18 mouse cellular contexts compared by ENCODE assay signal in genomic region chr1:55198719-55199118, GRCm38 (mm10). TPM values are rescaled to one million over a fixed set of nuclear protein-coding genes. Genes with fewer than 3 reads are reported as not detected.
DNase-seq lines count a peak whose midpoint lies in the region; ATAC-seq and TF ChIP-seq lines count a peak whose summit lies in the region.
"Had no signal": no experiment of that assay in that cellular context is flagged by ENCODE, and none has a peak within 500 bp of the region (broad histone marks: within the 10 kb centered on the region; RNA-seq: fewer than 3 reads in every experiment).

No protein-coding gene starts in this region.

- peak overlapping the region; percentile 36; the same call in 1 of the 2 replicates for H3K27ac ChIP-seq in forebrain, embryonic 12.5 days
- no peak overlapping the region for H3K27ac ChIP-seq in forebrain, postnatal 0 days (ENCODE audit: low read depth, low read length)
- H3K27ac ChIP-seq in ES-Bruce4 (ENCODE audit: insufficient read depth, low read length), result 0 out of 2 replicates have a peak overlapping the region, but pooled peaks have one; percentile 39
- H3K27ac ChIP-seq in liver, embryonic 15.5 days (replicated peaks), result no peak overlapping the region
- H3K27ac ChIP-seq: embryonic facial prominence, embryonic 12.5 days; heart, embryonic 15.5 days; hindbrain, embryonic 12.5 days; kidney, postnatal 0 days; neural tube, embryonic 12.5 days had no signal

- H3K9ac ChIP-seq in forebrain, embryonic 12.5 days, result no peak overlapping the region
- H3K9ac ChIP-seq in forebrain, postnatal 0 days, result no peak overlapping the region
- no peak overlapping the region for H3K9ac ChIP-seq in ES-Bruce4 (ENCODE audit: low read depth, poor library complexity, severe bottlenecking)
- H3K9ac ChIP-seq in liver, embryonic 15.5 days, result no peak overlapping the region
- H3K9ac ChIP-seq: embryonic facial prominence, embryonic 12.5 days; heart, embryonic 15.5 days; hindbrain, embryonic 12.5 days; neural tube, embryonic 12.5 days had no signal

- no peak overlapping the region for H3K4me3 ChIP-seq in forebrain, embryonic 12.5 days (replicated peaks)
- no peak overlapping the region for H3K4me3 ChIP-seq in forebrain, postnatal 0 days (ENCODE audit: low read depth, low read length)
- H3K4me3 ChIP-seq in ES-Bruce4 (ENCODE audit: low read depth, low read length), result no peak overlapping the region
- no peak overlapping the region for H3K4me3 ChIP-seq in liver, embryonic 15.5 days (replicated peaks)
- H3K4me3 ChIP-seq: embryonic facial prominence, embryonic 12.5 days; heart, embryonic 15.5 days; hindbrain, embryonic 12.5 days; neural tube, embryonic 12.5 days had no signal

- ATAC-seq in forebrain, embryonic 12.5 days (ENCODE audit: low FRiP score), result peak; percentile 24; the same call in 1 of the 2 replicates
- no peak for ATAC-seq in forebrain, postnatal 0 days
- peak; percentile 85 for ATAC-seq in liver, embryonic 15.5 days (ENCODE audit: insufficient read depth)
- no peak for ATAC-seq in erythroid progenitor cell, adult 5-6 weeks (replicated peaks; ENCODE audit: low FRiP score, poor library complexity, severe bottlenecking)
- ATAC-seq: intestine, embryonic 16.5 days had no signal

- TF ChIP-seq EP300 in ES-Bruce4 (IDR thresholded peaks at IDR 0.05; ENCODE audit: insufficient read depth, low read depth, low read length), result no peak

- H3K4me2 ChIP-seq in forebrain, embryonic 12.5 days, result no peak overlapping the region
- no peak overlapping the region for H3K4me2 ChIP-seq in forebrain, postnatal 0 days (ENCODE audit: low read depth)
- peak overlapping the region; percentile 15; the same call in 1 of the 2 replicates for H3K4me2 ChIP-seq in liver, embryonic 15.5 days
- H3K4me2 ChIP-seq: embryonic facial prominence, embryonic 12.5 days; heart, embryonic 15.5 days; hindbrain, embryonic 12.5 days; neural tube, embryonic 12.5 days had no signal

- peaks cover 15% of the 10 kb centered on the region for H3K27me3 ChIP-seq in forebrain, embryonic 12.5 days
- H3K27me3 ChIP-seq in forebrain, postnatal 0 days (ENCODE audit: insufficient read depth, low read length), result no peaks in the 10 kb centered on the region
- H3K27me3 ChIP-seq in ES-Bruce4 (ENCODE audit: control insufficient read depth, insufficient read depth, low read length, poor library complexity, severe bottlenecking), result no peaks in the 10 kb centered on the region
- no peaks in the 10 kb centered on the region for H3K27me3 ChIP-seq in liver, embryonic 15.5 days
- H3K27me3 ChIP-seq: embryonic facial prominence, embryonic 12.5 days; heart, embryonic 15.5 days; hindbrain, embryonic 12.5 days; neural tube, embryonic 12.5 days had no signal

- no peaks in the 10 kb centered on the region for H3K9me3 ChIP-seq in forebrain, embryonic 12.5 days
- H3K9me3 ChIP-seq in forebrain, postnatal 0 days (ENCODE audit: low read length), result no peaks in the 10 kb centered on the region
- no peaks in the 10 kb centered on the region for H3K9me3 ChIP-seq in ES-Bruce4 (replicated peaks; ENCODE audit: control insufficient read depth, insufficient read depth, low read length, poor library complexity, severe bottlenecking)
- H3K9me3 ChIP-seq in liver, embryonic 15.5 days (replicated peaks), result no peaks in the 10 kb centered on the region
- H3K9me3 ChIP-seq: embryonic facial prominence, embryonic 12.5 days; heart, embryonic 15.5 days; hindbrain, embryonic 12.5 days; neural tube, embryonic 12.5 days had no signal

- peaks cover 18% of the 10 kb centered on the region for H3K4me1 ChIP-seq in forebrain, embryonic 12.5 days
- H3K4me1 ChIP-seq in forebrain, postnatal 0 days (ENCODE audit: insufficient read depth), result no peaks in the 10 kb centered on the region
- H3K4me1 ChIP-seq in ES-Bruce4 (ENCODE audit: control insufficient read depth, insufficient read depth, low read length), result peaks cover 5% of the 10 kb centered on the region
- H3K4me1 ChIP-seq in liver, embryonic 15.5 days (replicated peaks), result peaks cover 14% of the 10 kb centered on the region

- H3K36me3 ChIP-seq in forebrain, embryonic 12.5 days (replicated peaks), result no peaks in the 10 kb centered on the region
- no peaks in the 10 kb centered on the region for H3K36me3 ChIP-seq in forebrain, postnatal 0 days (ENCODE audit: insufficient read depth)
- H3K36me3 ChIP-seq in ES-Bruce4 (ENCODE audit: control insufficient read depth, insufficient read depth, low read length, poor library complexity, severe bottlenecking), result no peaks in the 10 kb centered on the region
- no peaks in the 10 kb centered on the region for H3K36me3 ChIP-seq in liver, embryonic 15.5 days (replicated peaks)
- H3K36me3 ChIP-seq: heart, embryonic 15.5 days; hindbrain, embryonic 12.5 days had no signal

- DNase-seq in forebrain, postnatal 0 days, result no peak
- DNase-seq in ZHBTc4 (ENCODE audit: low read depth, low spot score), result peak; percentile 96
- no peak for DNase-seq in right cerebral cortex, adult 18-20 months
- DNase-seq in adrenal gland, adult (ENCODE audit: inconsistent age in 2 of 2, low spot score in 1 of 2), result no peak
- DNase-seq: adrenal gland, adult 8-10 months; cerebellum, postnatal 25 days; gastrocnemius, postnatal 25 days; thymus, postnatal 4 days had no signal

- 7% methylated on average over 3 of the region's 3 CpGs for WGBS in forebrain, embryonic 12.5 days
- WGBS in forebrain, postnatal 0 days, result 7% methylated on average over 3 of the region's 3 CpGs
- 23% methylated on average over 3 of the region's 3 CpGs for WGBS in liver, embryonic 15.5 days (ENCODE audit: insufficient replicate concordance)

- TF ChIP-seq POLR2A in ES-Bruce4 (IDR thresholded peaks at IDR 0.05; ENCODE audit: insufficient read depth, low read length), result no peak

- no peak for TF ChIP-seq CTCF in forebrain, postnatal 0 days (IDR thresholded peaks at IDR 0.05; ENCODE audit: low read depth)
- TF ChIP-seq CTCF in ES-Bruce4 (IDR thresholded peaks at IDR 0.05; ENCODE audit: low read depth, low read length), result no peak

RNA-seq across cellular contexts. Expression of gene Rftn2, which starts 27.9 kb away (rescaled TPM):
- polyA plus RNA-seq in forebrain, embryonic 12.5 days (2016; fragmentation: Nextera tagmentation; extraction: Ambion mirVana), result 10.8 and 11.4 TPM in 2 replicates
- 10.1 and 10.9 TPM in 2 replicates for total RNA-seq in forebrain, postnatal 0 days (2014; rRNA removed)
- polyA plus RNA-seq in forebrain, postnatal 0 days (2015; fragmentation: Nextera tagmentation; extraction: Ambion mirVana), result 7.9 and 12.4 TPM in 2 replicates
- polyA plus RNA-seq in ES-Bruce4 (2011; ENCODE audit: insufficient read depth, insufficient read length, low read depth, missing spikeins), result 0.41 and 0.43 TPM in 2 replicates
- 0.58 and 0.67 TPM in 2 replicates for polyA plus RNA-seq in liver, embryonic 15.5 days (2015; fragmentation: Nextera tagmentation; extraction: Ambion mirVana)
- total RNA-seq in erythroid progenitor cell, adult 5-6 weeks (2015; ENCODE audit: low replicate concordance), result not detected in 2 replicates
- total RNA-seq in erythroid progenitor cell, adult 5-6 weeks (2017; ENCODE audit: low replicate concordance), result not detected in 2 replicates

RNA-seq across cellular contexts. Expression of gene Mars2, which starts 38.3 kb away (rescaled TPM):
- polyA plus RNA-seq in forebrain, embryonic 12.5 days (2016; fragmentation: Nextera tagmentation; extraction: Ambion mirVana), result 4.0 and 4.7 TPM in 2 replicates
- total RNA-seq in forebrain, postnatal 0 days (2014; rRNA removed), result 11.5 and 13.1 TPM in 2 replicates
- 2.3 and 2.5 TPM in 2 replicates for polyA plus RNA-seq in forebrain, postnatal 0 days (2015; fragmentation: Nextera tagmentation; extraction: Ambion mirVana)
- polyA plus RNA-seq in ES-Bruce4 (2011; ENCODE audit: insufficient read depth, insufficient read length, low read depth, missing spikeins), result 4.4 and 4.7 TPM in 2 replicates
- polyA plus RNA-seq in liver, embryonic 15.5 days (2015; fragmentation: Nextera tagmentation; extraction: Ambion mirVana), result 1.5 and 1.8 TPM in 2 replicates
- 0.84 and 1.4 TPM in 2 replicates for total RNA-seq in erythroid progenitor cell, adult 5-6 weeks (2015; ENCODE audit: low replicate concordance)
- 2.7 and 3.7 TPM in 2 replicates for total RNA-seq in erythroid progenitor cell, adult 5-6 weeks (2017; ENCODE audit: low replicate concordance)

Comparison
In these comparisons a context has a peak if more than half of its experiments do, and no peak if none do; other contexts are left out.
1. ATAC-seq: peak in forebrain, embryonic 12.5 days (single experiment) and liver, embryonic 15.5 days (single experiment); none in forebrain, postnatal 0 days (single experiment) and erythroid progenitor cell, adult 5-6 weeks (single experiment).
2. H3K27ac ChIP-seq: peak in forebrain, embryonic 12.5 days (single experiment) and ES-Bruce4 (single experiment); none in forebrain, postnatal 0 days (single experiment) and liver, embryonic 15.5 days (single experiment).